Mouse (Mus musculus): ENCODE measurements around the gene Psg16.

The Psg16 gene

GRCm38 (mm10) chr7:17073904-17074615 lies at the start of gene Psg16:
Gene Psg16, plus strand, starts transcription at chr7:17074040.
- peak; percentile 67 for DNase-seq (ENCODE audit: low read depth, low spot score)

GRCm38 (mm10) chr7:17024141-17024540 lies 49.7 kb upstream of the Psg16 start:
- no peak for DNase-seq (ENCODE audit: low read depth, low spot score)

GRCm38 (mm10) chr7:17024814-17025504 lies 48.9 kb upstream of the Psg16 start:
- peak; percentile 32 for DNase-seq (ENCODE audit: low read depth, low spot score)

- DNase-seq (ENCODE audit: low read depth, low spot score), result no peak
Observed at GRCm38 (mm10) chr7:17025505-17025894, 48.3 kb upstream of the Psg16 start.

GRCm38 (mm10) chr7:17025896-17026622 lies 47.8 kb upstream of the Psg16 start:
- no peak for DNase-seq (ENCODE audit: low read depth, low spot score)

- DNase-seq (ENCODE audit: low read depth, low spot score), result peak; percentile 70
Observed at GRCm38 (mm10) chr7:17026710-17027587, 46.9 kb upstream of the Psg16 start.

GRCm38 (mm10) chr7:17027588-17028343 lies 46.1 kb upstream of the Psg16 start, which contains the start of gene Ppp5c:
Gene Ppp5c, minus strand, starts transcription at chr7:17027924.
- peak; percentile 85 for DNase-seq (ENCODE audit: low read depth, low spot score)

GRCm38 (mm10) chr7:17028923-17029322 lies 44.9 kb upstream of the Psg16 start:
- DNase-seq (ENCODE audit: low read depth, low spot score), result no peak

- no peak for DNase-seq (ENCODE audit: low read depth, low spot score)
Observed at GRCm38 (mm10) chr7:17030239-17030638, 43.6 kb upstream of the Psg16 start.

GRCm38 (mm10) chr7:17038018-17038695 lies 35.7 kb upstream of the Psg16 start:
- DNase-seq (ENCODE audit: low read depth, low spot score), result no peak

- DNase-seq (ENCODE audit: low read depth, low spot score), result no peak
Observed at GRCm38 (mm10) chr7:17039373-17039772, 34.5 kb upstream of the Psg16 start.

GRCm38 (mm10) chr7:17045743-17046142 lies 28.1 kb upstream of the Psg16 start:
- no peak for DNase-seq (ENCODE audit: low read depth, low spot score)

GRCm38 (mm10) chr7:17047041-17047682 lies 26.7 kb upstream of the Psg16 start:
- no peak for DNase-seq (ENCODE audit: low read depth, low spot score)

GRCm38 (mm10) chr7:17048431-17049190 lies 25.2 kb upstream of the Psg16 start:
- no peak for DNase-seq (ENCODE audit: low read depth, low spot score)

- no peak for DNase-seq (ENCODE audit: low read depth, low spot score)
Observed at GRCm38 (mm10) chr7:17050491-17050890, 23.3 kb upstream of the Psg16 start.

GRCm38 (mm10) chr7:17050933-17051594 lies 22.8 kb upstream of the Psg16 start:
- peak; percentile 75 for DNase-seq (ENCODE audit: low read depth, low spot score)

- DNase-seq (ENCODE audit: low read depth, low spot score), result no peak
Observed at GRCm38 (mm10) chr7:17054325-17054989, 19.4 kb upstream of the Psg16 start.

All from forelimb bud, embryonic 11.5 days (tissue).